Mouse (Mus musculus): ENCODE measurements around the gene Srpk3.

Srpk3 gene

GRCm38 (mm10) chrX:73805814-73806213 is 31.6 kb downstream of the Srpk3 start:
- no peak for DNase-seq (ENCODE audit: low read depth, low spot score)

- no peak for DNase-seq (ENCODE audit: low read depth, low spot score)
These were observed 40.9 kb downstream of the Srpk3 start for GRCm38 (mm10) chrX:73815072-73815471.

DNA sequence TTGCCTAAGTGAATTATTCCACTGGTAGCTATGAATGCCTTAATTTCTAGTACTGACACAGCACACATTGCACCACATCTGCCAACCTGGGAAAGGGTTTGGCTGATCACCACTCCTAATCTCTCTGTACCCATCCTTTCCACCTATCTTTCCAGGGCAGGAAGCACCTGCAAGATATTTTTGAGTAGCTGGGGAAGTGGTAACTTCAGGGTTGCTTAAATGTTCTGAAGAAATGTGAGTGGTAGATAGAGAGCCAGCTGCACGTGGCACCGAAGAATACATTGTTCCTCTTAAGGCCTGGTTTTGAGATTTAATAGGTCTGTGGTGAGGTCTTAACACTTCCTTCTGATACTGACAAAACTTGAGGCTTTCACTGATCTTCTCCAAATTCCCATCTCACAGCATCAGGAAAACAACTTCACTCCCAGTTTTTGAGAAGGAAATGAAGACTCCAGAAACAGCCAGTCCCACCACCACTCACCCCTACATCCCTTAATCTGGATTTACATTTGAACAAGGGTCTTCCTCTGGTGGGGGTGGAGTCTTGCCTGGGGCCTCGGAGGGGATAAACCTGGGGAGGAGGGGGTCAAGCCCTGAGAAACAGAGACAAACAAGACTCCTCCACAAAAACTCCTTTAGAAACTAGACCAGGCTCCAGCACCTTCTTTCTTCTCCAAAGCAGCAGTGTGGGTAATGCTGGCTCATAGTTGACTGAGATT is 42.5 kb downstream of the Srpk3 start:
- DNase-seq (ENCODE audit: low read depth, low spot score), result no peak

DNA sequence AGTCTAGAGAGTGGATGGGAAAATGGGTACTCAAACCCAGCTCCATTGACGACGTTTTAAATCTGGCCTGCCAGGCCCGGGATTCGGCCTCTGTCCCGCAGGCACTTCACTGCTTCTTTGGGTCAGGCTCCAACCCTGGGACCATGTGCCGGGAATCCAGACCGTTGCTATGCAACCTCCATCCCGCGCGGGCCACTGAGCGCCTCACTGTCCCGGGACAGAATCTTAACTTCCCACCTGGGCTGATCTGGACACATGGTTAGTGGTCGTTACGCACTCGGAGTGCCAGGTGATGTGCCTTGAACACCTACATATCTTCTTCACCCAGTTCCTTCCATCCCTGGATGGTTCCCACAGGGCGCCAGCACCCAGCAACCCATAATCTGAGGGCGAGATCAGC is 49.5 kb downstream of the Srpk3 start:
- no peak for DNase-seq (ENCODE audit: low read depth, low spot score)

DNA sequence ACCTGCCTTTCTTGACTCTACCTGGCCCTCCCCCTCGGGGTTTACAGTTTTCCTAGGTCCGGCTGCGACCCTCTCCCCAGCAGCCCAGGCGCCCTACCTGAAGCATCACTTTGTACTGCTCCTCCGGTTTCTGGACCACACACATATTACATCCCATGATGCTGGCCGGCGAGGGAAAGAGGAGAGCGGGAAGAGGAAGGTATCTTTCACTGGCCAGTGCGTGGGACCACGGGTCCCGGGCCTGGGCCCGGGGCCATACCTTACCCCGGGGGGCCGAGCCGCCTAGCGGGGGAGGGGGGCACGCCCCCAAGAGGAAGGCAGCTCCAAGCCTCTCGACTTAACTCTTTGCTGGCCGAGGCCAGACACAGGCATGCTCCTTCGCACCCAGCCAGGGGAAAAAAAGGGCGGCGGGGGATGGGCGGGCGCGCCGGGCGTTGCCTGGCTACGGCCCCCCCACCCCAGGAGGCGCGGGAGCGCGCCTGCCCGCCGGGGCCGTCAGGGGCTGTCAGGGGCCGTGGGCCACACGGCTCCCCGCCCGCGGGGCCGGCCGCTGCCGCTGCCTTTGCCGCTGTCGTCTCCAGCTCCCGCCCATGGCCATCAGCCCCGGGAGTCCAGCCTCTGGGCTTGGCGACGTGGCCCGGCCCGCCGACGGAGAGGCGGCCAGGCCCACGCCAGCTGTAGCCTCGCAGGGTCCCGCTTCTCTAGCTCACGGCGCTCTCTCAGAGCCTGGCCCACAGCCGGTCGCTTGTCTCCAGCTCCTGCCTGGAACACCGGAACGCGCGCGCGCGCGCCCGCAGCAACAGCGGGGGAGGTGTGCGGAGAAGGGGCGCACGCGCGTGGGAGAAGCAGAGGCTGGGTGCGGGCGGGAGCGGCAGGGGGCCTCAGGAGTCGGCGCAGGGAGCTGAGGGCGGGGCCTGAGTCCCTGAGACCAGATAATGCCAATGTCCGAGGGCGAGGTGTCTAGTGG is 50.3 kb downstream of the Srpk3 start, which contains the start of gene Pdzd4:
Gene Pdzd4, minus strand, starts transcription at position 785 of the 967 bp plus-strand sequence.
- DNase-seq (ENCODE audit: low read depth, low spot score), result peak; percentile 62
